Mouse (Mus musculus) liver, embryonic 15.5 days (tissue): ENCODE data around the gene Diablo. TPM values are rescaled to one million over a fixed set of nuclear protein-coding genes. Genes with fewer than 3 reads are reported as not detected.

Source experiments
- microRNA-seq: library from miRNA; unstranded; fragments of <30 nt; microRNA quantifications from one replicate; pipeline ENCODE4, GENCODE M21; 2016
- polyA plus RNA-seq: library from polyadenylated mRNA; unstranded; fragments of >200 nt; fragmentation: Nextera tagmentation; extraction: Ambion mirVana; gene quantifications from 2 replicates; pipeline ENCODE4 v1.2.1, GENCODE M21; 2015

Gene Diablo
- polyA plus RNA-seq, 1 experiment from 2014 or later = 51.6 TPM

Small RNA genes lying within 50 kb of the gene (microRNA-seq; reads per million reads assigned to microRNA genes)
- gene Mir7647 = 1.8 reads per million

Other genes with a start within 250 kb of the Diablo start
- 5.6 and 5.9 TPM in 2 replicates for gene Bcl7a, start 180.3 kb downstream of the Diablo start, polyA plus RNA-seq
- gene Mlxip, start 129.4 kb downstream of the Diablo start, polyA plus RNA-seq = 3.5 and 3.7 TPM in 2 replicates
- gene Lrrc43, start 34.9 kb downstream of the Diablo start, polyA plus RNA-seq = not detected in 2 replicates
- 0.12 TPM in 1 of 2 replicates, not detected in the other for gene Il31, start 34.7 kb downstream of the Diablo start, polyA plus RNA-seq
- not detected in 2 replicates for gene B3gnt4, start 13.7 kb downstream of the Diablo start, polyA plus RNA-seq
- gene Gm49027, start 1.3 kb upstream of the Diablo start, polyA plus RNA-seq = 0.09 TPM in 1 of 2 replicates, not detected in the other
- 18.1 and 18.7 TPM in 2 replicates for gene Vps33a, start 48.9 kb upstream of the Diablo start, polyA plus RNA-seq
- gene Clip1, start 160.4 kb upstream of the Diablo start, polyA plus RNA-seq = 10.8 and 11.9 TPM in 2 replicates
- 25.6 and 28.6 TPM in 2 replicates for gene Zcchc8, start 196.9 kb upstream of the Diablo start, polyA plus RNA-seq
- 30.1 and 34.2 TPM in 2 replicates for gene Rsrc2, start 225.2 kb upstream of the Diablo start, polyA plus RNA-seq
- gene Kntc1, start 225.5 kb upstream of the Diablo start, polyA plus RNA-seq = 19.9 and 21.3 TPM in 2 replicates